In genomic region chr16:21625784-21626634, GRCm38 (mm10) we compare ENCODE assay signal across 12 mouse cellular contexts.
DNase-seq lines count a peak whose midpoint lies in the region; ATAC-seq lines count a peak whose summit lies in the region.
"Had no signal": no experiment of that assay in that cellular context is flagged by ENCODE, and none has a peak within 500 bp of the region (broad histone marks: within the 10 kb centered on the region; RNA-seq: fewer than 3 reads in every experiment).

No protein-coding gene starts in this region.

- H3K9ac ChIP-seq in neural tube, embryonic 14.5 days (replicated peaks; ENCODE audit: low read depth, low read length), result no peak overlapping the region
- no peak overlapping the region for H3K9ac ChIP-seq in neural tube, embryonic 15.5 days (replicated peaks)
- no peak overlapping the region for H3K9ac ChIP-seq in hindbrain, embryonic 14.5 days
- H3K9ac ChIP-seq: heart, embryonic 13.5 days; liver, embryonic 12.5 days had no signal

- no peak overlapping the region for H3K4me2 ChIP-seq in neural tube, embryonic 14.5 days (ENCODE audit: low read depth, low read length)
- no peak overlapping the region for H3K4me2 ChIP-seq in neural tube, embryonic 15.5 days
- no peak overlapping the region for H3K4me2 ChIP-seq in hindbrain, embryonic 14.5 days (replicated peaks)
- H3K4me2 ChIP-seq: heart, embryonic 13.5 days; liver, embryonic 12.5 days had no signal

- WGBS in neural tube, embryonic 14.5 days, result 60% methylated on average over 6 of the region's 6 CpGs
- WGBS in neural tube, embryonic 15.5 days, result 52% methylated on average over 6 of the region's 6 CpGs
- WGBS in hindbrain, embryonic 14.5 days, result 55% methylated on average over 6 of the region's 6 CpGs

- no peaks in the 10 kb centered on the region for H3K36me3 ChIP-seq in neural tube, embryonic 14.5 days (ENCODE audit: control insufficient read depth, insufficient read depth, low read length)
- no peaks in the 10 kb centered on the region for H3K36me3 ChIP-seq in neural tube, embryonic 15.5 days
- H3K36me3 ChIP-seq in hindbrain, embryonic 14.5 days (replicated peaks; ENCODE audit: control insufficient read depth, insufficient read depth), result no peaks in the 10 kb centered on the region
- H3K36me3 ChIP-seq: liver, embryonic 12.5 days had no signal

- H3K4me3 ChIP-seq in neural tube, embryonic 14.5 days (ENCODE audit: low read depth, low read length), result no peak overlapping the region
- H3K4me3 ChIP-seq in neural tube, embryonic 15.5 days (replicated peaks), result no peak overlapping the region
- H3K4me3 ChIP-seq in hindbrain, embryonic 14.5 days (replicated peaks; ENCODE audit: low read length), result no peak overlapping the region
- H3K4me3 ChIP-seq: heart, embryonic 13.5 days; liver, embryonic 12.5 days had no signal

- no peak for DNase-seq in cerebellum, adult 11 months
- no peak for DNase-seq in hindbrain, embryonic 14.5 days (ENCODE audit: low spot score)
- DNase-seq in urinary bladder, adult 18-20 months (ENCODE audit: low spot score in 2 of 2), result no peak
- no peak for DNase-seq in urinary bladder, postnatal 25 days (ENCODE audit: low spot score)
- DNase-seq in MN1 (ENCODE audit: low spot score), result no peak
- DNase-seq: adrenal gland, postnatal 25 days; thymus, postnatal 14 days had no signal

- H3K27me3 ChIP-seq in neural tube, embryonic 14.5 days (ENCODE audit: control insufficient read depth, insufficient read depth, low read length), result no peaks in the 10 kb centered on the region
- H3K27me3 ChIP-seq in neural tube, embryonic 15.5 days (replicated peaks), result no peaks in the 10 kb centered on the region
- no peaks in the 10 kb centered on the region for H3K27me3 ChIP-seq in hindbrain, embryonic 14.5 days (ENCODE audit: control insufficient read depth, insufficient read depth, low read length)
- H3K27me3 ChIP-seq: heart, embryonic 13.5 days; liver, embryonic 12.5 days had no signal

- H3K9me3 ChIP-seq in neural tube, embryonic 14.5 days (ENCODE audit: control insufficient read depth, low read length), result no peaks in the 10 kb centered on the region
- no peaks in the 10 kb centered on the region for H3K9me3 ChIP-seq in neural tube, embryonic 15.5 days (replicated peaks)
- H3K9me3 ChIP-seq in hindbrain, embryonic 14.5 days (ENCODE audit: control insufficient read depth, low read length), result no peaks in the 10 kb centered on the region
- H3K9me3 ChIP-seq: heart, embryonic 13.5 days; liver, embryonic 12.5 days had no signal

- peak overlapping the region; percentile 39 for H3K27ac ChIP-seq in neural tube, embryonic 14.5 days (ENCODE audit: low read depth, low read length)
- H3K27ac ChIP-seq in neural tube, embryonic 15.5 days (replicated peaks), result no peak overlapping the region
- H3K27ac ChIP-seq in hindbrain, embryonic 14.5 days, result peak overlapping the region; percentile 62
- H3K27ac ChIP-seq: heart, embryonic 13.5 days; liver, embryonic 12.5 days had no signal

- peaks cover 11% of the 10 kb centered on the region; the same call in 1 of the 2 replicates for H3K4me1 ChIP-seq in neural tube, embryonic 14.5 days (ENCODE audit: control insufficient read depth, insufficient read depth, low read length)
- H3K4me1 ChIP-seq in neural tube, embryonic 15.5 days, result peaks cover 26% of the 10 kb centered on the region
- peaks cover 12% of the 10 kb centered on the region for H3K4me1 ChIP-seq in hindbrain, embryonic 14.5 days (replicated peaks; ENCODE audit: control insufficient read depth, insufficient read depth, low read length)
- H3K4me1 ChIP-seq: liver, embryonic 12.5 days had no signal

- peak; percentile 72 for ATAC-seq in cerebellum, adult (ENCODE audit: insufficient number of reproducible peaks, low FRiP score, low TSS enrichment)
- no peak for ATAC-seq in neural tube, embryonic 14.5 days (ENCODE audit: low read depth)
- ATAC-seq in neural tube, embryonic 15.5 days (ENCODE audit: low FRiP score), result no peak
- no peak for ATAC-seq in hindbrain, embryonic 14.5 days (ENCODE audit: low FRiP score)
- ATAC-seq: liver, embryonic 12.5 days had no signal
